Mouse (Mus musculus) kidney, adult 2 months (tissue): ENCODE data around the gene Lgals2.

Experiments used
- CTCF ChIP-seq: fragments of 200-500 bp; conservative IDR thresholded peaks from 2 replicates; pipeline ENCODE4 v1.5.1; 2011; ENCODE audit warnings: low read depth, mild to moderate bottlenecking, control low read depth, low read length, moderate library complexity, mixed read lengths; ENCODE audit not compliant: insufficient read depth, insufficient read length
- POLR2A ChIP-seq: fragments of 200-500 bp; IDR thresholded peaks from one replicate; pipeline ENCODE4 v1.6.1; 2011; ENCODE audit warnings: low read depth, low read length, control low read depth

DNA sequence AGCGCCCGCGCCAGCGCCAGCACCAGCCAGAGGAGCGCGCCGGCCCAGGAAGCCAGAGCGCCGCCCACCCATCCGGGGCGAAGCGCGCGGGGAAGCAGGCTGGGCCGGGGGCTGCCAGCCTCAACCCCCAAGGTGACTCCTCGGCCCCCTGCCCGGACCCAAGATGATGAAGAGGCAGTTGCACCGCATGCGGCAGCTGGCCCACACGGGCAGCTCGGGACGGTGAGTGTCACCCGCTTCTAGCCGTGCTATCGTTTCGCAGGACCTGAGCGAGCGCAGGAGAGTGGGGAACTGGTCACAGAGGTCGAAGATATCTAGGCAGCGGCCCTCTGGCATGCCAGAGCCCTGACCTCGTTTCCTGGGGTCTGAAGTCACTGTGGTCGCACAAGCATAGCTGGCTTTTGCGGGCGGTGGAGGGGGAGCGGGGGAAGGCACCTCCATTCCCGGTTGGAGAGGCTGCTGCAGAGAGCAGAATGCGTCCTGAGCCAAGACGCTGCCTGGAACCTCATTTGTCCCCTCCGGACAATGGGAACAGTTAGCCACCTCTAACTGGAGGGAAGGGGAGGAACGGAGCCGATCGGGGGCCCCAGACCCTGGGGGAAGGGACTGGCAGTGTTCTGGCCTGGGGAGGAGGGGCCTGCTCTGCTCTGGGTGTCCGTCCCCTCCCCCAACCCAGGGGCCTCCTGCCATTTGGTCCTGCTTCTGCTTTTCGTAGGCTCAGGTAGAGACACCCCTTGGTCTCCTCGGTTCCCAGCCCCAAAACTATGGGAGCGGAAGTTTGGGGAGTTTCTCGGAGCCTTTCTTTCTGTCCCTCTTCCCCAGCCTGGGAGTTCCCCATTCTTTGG, 44.6 kb upstream of the Lgals2 start, which contains the start of gene Sh3bp1:
- TF ChIP-seq CTCF (no peak), POLR2A (no peak)
